Mouse (Mus musculus) stomach, embryonic 16.5 days (tissue): Measurements from ENCODE around the gene Plcxd2. TPM values are rescaled to one million over a fixed set of nuclear protein-coding genes. Genes with fewer than 3 reads are reported as not detected.

Experiments
- ATAC-seq: fragments of 200-750 bp; cut with Nextera tagmentation; 2 replicates; pipeline ENCODE4 v1.8.0; 2017; ENCODE audit warnings: moderate number of reproducible peaks, moderate TSS enrichment; ENCODE audit not compliant: insufficient read depth, low FRiP score
- H3K27ac ChIP-seq: fragments of 300-500 bp; sonication (generic); 2 replicates; pipeline ENCODE4 v1.5.1; 2014; ENCODE audit warnings: low read length
- H3K27me3 ChIP-seq: fragments of 300-500 bp; sonication (generic); 2 replicates; pipeline ENCODE4 v1.6.1; 2014; ENCODE audit warnings: low read length, control low read depth, mixed read lengths; ENCODE audit not compliant: control insufficient read depth, insufficient read depth
- H3K36me3 ChIP-seq: fragments of 300-500 bp; sonication (generic); 2 replicates; pipeline ENCODE4 v1.6.1; 2014; ENCODE audit warnings: low read length; ENCODE audit not compliant: control insufficient read depth, insufficient read depth
- H3K4me1 ChIP-seq: fragments of 300-500 bp; sonication (generic); 2 replicates; pipeline ENCODE4 v1.6.1; 2014; ENCODE audit warnings: low read length, control low read depth, mixed read lengths; ENCODE audit not compliant: control insufficient read depth, insufficient read depth
- H3K4me2 ChIP-seq: fragments of 300-500 bp; sonication (generic); 2 replicates; pipeline ENCODE4 v1.6.1; 2014; ENCODE audit warnings: low read depth, low read length, mixed read lengths
- H3K4me3 ChIP-seq: fragments of 300-500 bp; sonication (generic); replicated peaks from 2 replicates; pipeline ENCODE4 v1.5.1; 2014; ENCODE audit warnings: mild to moderate bottlenecking, low read length
- H3K9ac ChIP-seq: fragments of 300-500 bp; sonication (generic); 2 replicates; pipeline ENCODE4 v1.6.1; 2014; ENCODE audit warnings: low read length
- H3K9me3 ChIP-seq: fragments of 300-500 bp; sonication (generic); replicated peaks from 2 replicates; pipeline ENCODE4 v1.6.1; 2016; ENCODE audit warnings: low read length, control low read depth; ENCODE audit not compliant: control insufficient read depth
- WGBS: fragments of 180-500 bp; shearing (Covaris S2); extraction: QIAGEN DNeasy Blood & Tissue Kit; methylation state at CpG from one replicate; pipeline ENCODE4 v1.1.7; 2014; 5-methylcytosine and 5-hydroxymethylcytosine counted together
- polyA plus RNA-seq: library from polyadenylated mRNA; unstranded; fragments of >200 nt; fragmentation: Nextera tagmentation; extraction: Ambion mirVana; gene quantifications from 2 replicates; pipeline ENCODE4 v1.2.1, GENCODE M21; 2015

Plcxd2 gene
- polyA plus RNA-seq, 1 experiment from 2014 or later, result 2.2 TPM

- no peaks in the 10 kb centered on the region for H3K9me3 ChIP-seq
- 77% methylated on average over 5 of the region's 5 CpGs for WGBS
- no peak overlapping the region for H3K4me2 ChIP-seq
- H3K27ac ChIP-seq, result no peak overlapping the region
- no peaks in the 10 kb centered on the region for H3K27me3 ChIP-seq
- no peak overlapping the region for H3K9ac ChIP-seq
- no peaks in the 10 kb centered on the region for H3K4me1 ChIP-seq
- no peak for ATAC-seq
- H3K36me3 ChIP-seq, result no peaks in the 10 kb centered on the region
- H3K4me3 ChIP-seq, result no peak overlapping the region
Measured at GRCm38 (mm10) chr16:45968716-45969115, 41.3 kb downstream of the Plcxd2 start.

DNA sequence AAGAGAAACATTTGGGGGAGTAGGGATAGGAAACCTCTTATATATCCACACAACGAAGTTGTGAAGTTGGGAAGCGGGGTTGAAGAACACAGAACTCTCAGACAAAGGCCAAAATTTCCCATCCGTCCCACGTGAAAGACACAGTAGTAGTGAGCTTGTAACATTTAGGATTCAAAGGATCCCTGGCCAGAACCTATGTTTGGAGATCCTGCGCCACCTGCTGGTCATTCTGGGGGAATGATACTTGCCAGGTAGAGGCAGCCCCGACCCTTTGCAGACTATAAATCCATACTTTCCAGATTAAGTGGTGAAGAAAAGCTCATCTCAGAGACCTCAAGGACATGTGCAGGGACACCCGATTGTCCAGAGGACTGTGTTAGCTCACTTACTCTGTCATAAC lies 42.5 kb downstream of the Plcxd2 start:
- WGBS, result 10% methylated on average over 7 of the region's 7 CpGs
- no peaks in the 10 kb centered on the region for H3K36me3 ChIP-seq
- no peaks in the 10 kb centered on the region for H3K4me1 ChIP-seq
- H3K4me2 ChIP-seq, result no peak overlapping the region
- no peaks in the 10 kb centered on the region for H3K9me3 ChIP-seq
- H3K27ac ChIP-seq, result no peak overlapping the region
- H3K27me3 ChIP-seq, result no peaks in the 10 kb centered on the region
- peak; percentile 65; the same call in 1 of the 2 replicates for ATAC-seq
- H3K9ac ChIP-seq, result no peak overlapping the region
- H3K4me3 ChIP-seq, result no peak overlapping the region

GRCm38 (mm10) chr16:45966604-45967003 lies 43.4 kb downstream of the Plcxd2 start:
- H3K9me3 ChIP-seq, result no peaks in the 10 kb centered on the region
- no peak for ATAC-seq
- no peaks in the 10 kb centered on the region for H3K36me3 ChIP-seq
- H3K4me3 ChIP-seq, result no peak overlapping the region
- no peak overlapping the region for H3K9ac ChIP-seq
- no peaks in the 10 kb centered on the region for H3K27me3 ChIP-seq
- no peaks in the 10 kb centered on the region for H3K4me1 ChIP-seq
- H3K27ac ChIP-seq, result no peak overlapping the region
- WGBS, result 44% methylated on average over 5 of the region's 5 CpGs
- H3K4me2 ChIP-seq, result no peak overlapping the region

- H3K36me3 ChIP-seq, result no peaks in the 10 kb centered on the region
- 60% methylated on average over 6 of the region's 6 CpGs for WGBS
- no peak for ATAC-seq
- H3K9ac ChIP-seq, result no peak overlapping the region
- H3K4me2 ChIP-seq, result no peak overlapping the region
- no peak overlapping the region for H3K4me3 ChIP-seq
- no peaks in the 10 kb centered on the region for H3K27me3 ChIP-seq
- H3K4me1 ChIP-seq, result no peaks in the 10 kb centered on the region
- H3K9me3 ChIP-seq, result no peaks in the 10 kb centered on the region
- no peak overlapping the region for H3K27ac ChIP-seq
Measured at GRCm38 (mm10) chr16:45964777-45965176, 45.2 kb downstream of the Plcxd2 start.

GRCm38 (mm10) chr16:45963837-45964236 lies 46.2 kb downstream of the Plcxd2 start:
- no peak overlapping the region for H3K4me2 ChIP-seq
- no peak for ATAC-seq
- no peaks in the 10 kb centered on the region for H3K9me3 ChIP-seq
- H3K4me1 ChIP-seq, result no peaks in the 10 kb centered on the region
- no peaks in the 10 kb centered on the region for H3K27me3 ChIP-seq
- H3K9ac ChIP-seq, result no peak overlapping the region
- WGBS, result 78% methylated on average over 8 of the region's 8 CpGs
- no peak overlapping the region for H3K4me3 ChIP-seq
- no peak overlapping the region for H3K27ac ChIP-seq
- no peaks in the 10 kb centered on the region for H3K36me3 ChIP-seq

- no peaks in the 10 kb centered on the region for H3K4me1 ChIP-seq
- H3K9me3 ChIP-seq, result no peaks in the 10 kb centered on the region
- no peak overlapping the region for H3K4me3 ChIP-seq
- H3K27ac ChIP-seq, result no peak overlapping the region
- WGBS, result 36% methylated on average over 5 of the region's 5 CpGs
- no peak overlapping the region for H3K4me2 ChIP-seq
- no peaks in the 10 kb centered on the region for H3K36me3 ChIP-seq
- no peak overlapping the region for H3K9ac ChIP-seq
- H3K27me3 ChIP-seq, result no peaks in the 10 kb centered on the region
- 0 out of 2 replicates have a peak, but pooled peaks have one; percentile 37 for ATAC-seq
Measured at GRCm38 (mm10) chr16:45963088-45963487, 46.9 kb downstream of the Plcxd2 start.

- no peak for ATAC-seq
- Histone ChIP-seq H3K27me3 (no peaks in the 10 kb centered on the region), H3K9ac (no peak overlapping the region), H3K4me2 (no peak overlapping the region), H3K36me3 (no peaks in the 10 kb centered on the region), H3K27ac (no peak overlapping the region), H3K4me1 (no peaks in the 10 kb centered on the region), H3K9me3 (no peaks in the 10 kb centered on the region), H3K4me3 (no peak overlapping the region)
- 77% methylated on average over 3 of the region's 3 CpGs for WGBS
Measured at GRCm38 (mm10) chr16:45960978-45961377, 49.0 kb downstream of the Plcxd2 start.

GRCm38 (mm10) chr16:45956390-45956950 lies 53.5 kb downstream of the Plcxd2 start:
- no peaks in the 10 kb centered on the region for H3K36me3 ChIP-seq
- H3K4me1 ChIP-seq, result no peaks in the 10 kb centered on the region
- no peak for ATAC-seq
- H3K27me3 ChIP-seq, result no peaks in the 10 kb centered on the region
- H3K9ac ChIP-seq, result no peak overlapping the region
- H3K4me2 ChIP-seq, result no peak overlapping the region
- no peaks in the 10 kb centered on the region for H3K9me3 ChIP-seq
- 74% methylated on average over 4 of the region's 4 CpGs for WGBS
- H3K27ac ChIP-seq, result no peak overlapping the region
- no peak overlapping the region for H3K4me3 ChIP-seq

GRCm38 (mm10) chr16:45953394-45953793 lies 56.6 kb downstream of the Plcxd2 start, which contains the start of gene Phldb2:
Gene Phldb2 (minus strand): TSS chr16:45953598.
- no peak within 1 kb of the TSS for H3K4me3 ChIP-seq
- no peaks in the 10 kb centered on the region for H3K4me1 ChIP-seq
- peak within 1 kb of the TSS; percentile 25 for H3K27ac ChIP-seq
- H3K36me3 ChIP-seq, result no peaks in the 10 kb centered on the region
- WGBS, result 68% methylated on average over 4 of the region's 4 CpGs
- no peak within 1 kb of the TSS for H3K9ac ChIP-seq
- peak; percentile 29; the same call in 1 of the 2 replicates for ATAC-seq
- peak within 1 kb of the TSS; percentile 23; the same call in 1 of the 2 replicates for H3K4me2 ChIP-seq
- no peaks in the 10 kb centered on the region for H3K27me3 ChIP-seq
- no peaks in the 10 kb centered on the region for H3K9me3 ChIP-seq
